Mouse (Mus musculus): ENCODE measurements around the gene Gbf1. TPM values are rescaled to one million over a fixed set of nuclear protein-coding genes. Genes with fewer than 3 reads are reported as not detected.

Gene Gbf1
- total and polyA plus RNA-seq, 3 experiments = 23.7 to 400 (median 54.1) TPM

DNA sequence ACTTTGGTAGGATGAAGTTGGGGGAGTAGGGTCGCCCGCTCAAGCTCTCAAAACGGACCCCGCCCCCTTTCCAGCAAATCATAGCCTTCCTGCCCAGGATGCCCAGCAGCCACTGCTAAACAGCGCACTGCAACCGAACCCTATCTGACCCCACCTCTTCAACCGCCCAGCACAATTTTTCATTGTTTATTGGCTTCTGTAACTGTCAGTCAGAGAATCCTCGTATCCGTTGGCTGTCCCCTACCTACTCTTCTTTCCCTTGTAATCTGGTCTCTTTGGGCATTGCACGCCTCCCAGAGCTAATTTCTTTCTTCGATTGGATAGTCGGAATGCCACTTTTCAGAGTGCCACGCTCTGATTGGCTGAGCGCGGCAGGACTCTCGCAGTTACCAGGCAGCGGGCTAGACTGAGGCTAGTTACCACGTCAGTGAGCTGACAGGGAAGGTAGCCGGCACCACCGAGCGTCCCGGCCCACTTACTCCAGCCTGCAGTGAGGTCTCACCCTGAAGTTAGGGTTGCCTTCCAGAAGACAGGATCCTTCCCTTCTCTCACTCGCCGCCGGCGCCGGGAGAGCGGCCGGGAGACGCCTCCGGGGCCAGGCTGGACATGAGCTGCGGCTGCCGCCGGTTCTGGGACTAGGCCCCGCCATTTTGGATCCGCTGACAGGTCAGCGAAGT, at the start of gene Gbf1 (continued):
- no peak for TF ChIP-seq ETS1 (IDR thresholded peaks at IDR 0.05; ENCODE audit: low read depth, low read length)
- peak; percentile 88 for TF ChIP-seq NELFE (IDR thresholded peaks at IDR 0.05; ENCODE audit: low read depth, low read length)
- TF ChIP-seq ZMIZ1 (IDR thresholded peaks at IDR 0.05; ENCODE audit: low read depth, low read length) = peak; percentile 76
- TF ChIP-seq MAFK (IDR thresholded peaks at IDR 0.05; ENCODE audit: borderline replicate concordance, low read depth, low read length) = no peak

DNA sequence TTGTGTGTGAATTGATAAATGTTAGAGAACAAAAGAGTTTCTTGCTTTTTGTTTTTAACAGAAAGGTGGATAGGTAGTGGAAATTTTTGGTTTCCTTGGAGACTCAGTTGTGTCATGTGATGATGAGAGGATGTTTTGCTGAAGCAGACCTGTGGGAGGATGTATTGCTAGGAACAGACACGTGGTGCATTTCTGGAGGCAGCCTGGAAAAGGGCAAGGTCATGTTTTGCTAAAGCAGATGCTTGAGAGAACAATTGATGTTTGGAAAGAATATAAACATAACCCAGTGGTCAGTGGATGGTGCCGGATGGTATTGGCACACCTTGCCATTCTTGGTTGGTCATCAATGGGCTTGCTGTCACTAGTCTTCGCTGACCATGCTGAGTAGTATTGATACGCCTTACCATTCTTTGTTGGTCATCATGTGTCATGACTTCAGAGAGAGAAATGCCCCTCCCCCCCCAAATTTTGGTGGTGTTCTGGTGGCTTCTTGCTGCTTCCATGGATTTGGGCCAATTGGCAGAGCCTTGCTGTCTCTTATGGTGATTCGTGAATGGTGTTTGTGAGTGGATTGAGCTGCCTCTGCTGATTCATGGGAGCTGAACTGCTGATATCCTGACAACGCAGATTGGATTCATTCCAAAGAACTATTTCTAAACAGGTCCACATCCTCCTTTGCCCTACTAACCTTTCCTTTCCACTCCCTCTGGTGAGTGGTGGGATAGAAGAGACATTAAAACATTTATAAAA, 48.7 kb upstream of the Gbf1 start:
- Histone ChIP-seq H3K36me3 (ENCODE audit: control insufficient read depth in 1 of 2, insufficient read depth in 2 of 2, low read length in 2 of 2) (no peaks in the 10 kb centered on the region), H3K27me3 (ENCODE audit: control insufficient read depth in 1 of 2, insufficient read depth in 2 of 2, low read length in 2 of 2) (peaks cover 10% of the 10 kb centered on the region in 2 experiments), H3K79me2 (ENCODE audit: control insufficient read depth, insufficient read depth, low read length, poor library complexity) (no peaks in the 10 kb centered on the region), H3K4me3 (ENCODE audit: control insufficient read depth in 1 of 2, insufficient read depth in 1 of 2, low read depth in 2 of 2, low read length in 2 of 2) (no peak overlapping the region), H3K4me1 (ENCODE audit: control insufficient read depth in 1 of 2, insufficient read depth in 2 of 2, low read length in 2 of 2) (0 out of 4 replicates have a peak, but pooled peaks cover 0 to under 1% of the 10 kb centered on the region in 2 experiments), H3K9me3 (replicated peaks; ENCODE audit: insufficient read depth, low read length) (no peaks in the 10 kb centered on the region), H3K9ac (ENCODE audit: control insufficient read depth, low read depth, low read length, poor library complexity, severe bottlenecking) (no peak overlapping the region), H3K27ac (ENCODE audit: control insufficient read depth, low read depth, low read length) (no peak overlapping the region)
- TF ChIP-seq GATA1 (IDR thresholded peaks at IDR 0.05; ENCODE audit: low read depth, low read length) = no peak
- no peak for TF ChIP-seq MEF2A (IDR thresholded peaks at IDR 0.05; ENCODE audit: extremely low read depth, insufficient replicate concordance, low read depth, low read length, poor library complexity, severe bottlenecking)
- TF ChIP-seq ZKSCAN1 (IDR thresholded peaks at IDR 0.05; ENCODE audit: low read depth, low read length) = no peak
- TF ChIP-seq USF2 (IDR thresholded peaks at IDR 0.05; ENCODE audit: borderline replicate concordance in 1 of 2, insufficient read depth in 1 of 2, low read depth in 1 of 2, low read length in 2 of 2) = no peak
- no peak for TF ChIP-seq GABPA (IDR thresholded peaks at IDR 0.05; ENCODE audit: low read depth, low read length)
- TF ChIP-seq ZNF384 (IDR thresholded peaks at IDR 0.05; ENCODE audit: low read depth, low read length) = no peak
- no peak for TF ChIP-seq ETS1 (IDR thresholded peaks at IDR 0.05; ENCODE audit: low read depth, low read length)
- no peak for TF ChIP-seq POLR2AphosphoS2 (IDR thresholded peaks at IDR 0.05; ENCODE audit: low read length)
- no peak for TF ChIP-seq MAZ (IDR thresholded peaks at IDR 0.05; ENCODE audit: low read depth, low read length)
- TF ChIP-seq CTCF (IDR thresholded peaks at IDR 0.05 in 2 of 3, conservative IDR thresholded peaks at IDR 0.05 in 1 of 3; ENCODE audit: control insufficient read depth in 1 of 3, insufficient read depth in 1 of 3, low read depth in 2 of 3, low read length in 3 of 3, poor library complexity in 1 of 3, severe bottlenecking in 1 of 3) = no peak
- TF ChIP-seq ZMIZ1 (IDR thresholded peaks at IDR 0.05; ENCODE audit: low read depth, low read length) = no peak
- no peak for TF ChIP-seq USF1 (IDR thresholded peaks at IDR 0.05; ENCODE audit: low read depth, low read length)
- TF ChIP-seq CHD2 (IDR thresholded peaks at IDR 0.05; ENCODE audit: low read length) = no peak
- TF ChIP-seq RCOR1 (IDR thresholded peaks at IDR 0.05; ENCODE audit: low read depth, low read length) = no peak
- no peak for TF ChIP-seq ZC3H11A (IDR thresholded peaks at IDR 0.05; ENCODE audit: low read depth, low read length)
- TF ChIP-seq SMC3 (IDR thresholded peaks at IDR 0.05; ENCODE audit: low read depth, low read length) = no peak
- TF ChIP-seq MYB (IDR thresholded peaks at IDR 0.05; ENCODE audit: low read depth, low read length) = no peak
- TF ChIP-seq JUND (IDR thresholded peaks at IDR 0.05; ENCODE audit: low read depth, low read length) = no peak
- TF ChIP-seq BHLHE40 (IDR thresholded peaks at IDR 0.05; ENCODE audit: borderline replicate concordance, low read depth, low read length) = no peak
- no peak for TF ChIP-seq UBTF (IDR thresholded peaks at IDR 0.05; ENCODE audit: borderline replicate concordance, insufficient read depth, low read depth, low read length)
- DNase-seq (ENCODE audit: low read depth, low spot score) = no peak

Measured in MEL (cell line).